Mouse (Mus musculus) left cerebral cortex, adult 9 months (tissue): ENCODE measurements around the gene Large2.

Experiments used
- DNase-seq, 2 experiments: peaks; one replicate each; pipeline ENCODE4 v3.0.0; 2022; ENCODE audit warnings: low spot score in 2 of 2

The Large2 gene

GRCm38 (mm10) chr2:92328206-92328605 is 46.5 kb downstream of the Large2 start:
- DNase-seq, result no peak

GRCm38 (mm10) chr2:92327601-92328000 is 47.1 kb downstream of the Large2 start:
- no peak for DNase-seq

- DNase-seq, result no peak
Observed at GRCm38 (mm10) chr2:92326221-92326620, 48.4 kb downstream of the Large2 start.

DNA sequence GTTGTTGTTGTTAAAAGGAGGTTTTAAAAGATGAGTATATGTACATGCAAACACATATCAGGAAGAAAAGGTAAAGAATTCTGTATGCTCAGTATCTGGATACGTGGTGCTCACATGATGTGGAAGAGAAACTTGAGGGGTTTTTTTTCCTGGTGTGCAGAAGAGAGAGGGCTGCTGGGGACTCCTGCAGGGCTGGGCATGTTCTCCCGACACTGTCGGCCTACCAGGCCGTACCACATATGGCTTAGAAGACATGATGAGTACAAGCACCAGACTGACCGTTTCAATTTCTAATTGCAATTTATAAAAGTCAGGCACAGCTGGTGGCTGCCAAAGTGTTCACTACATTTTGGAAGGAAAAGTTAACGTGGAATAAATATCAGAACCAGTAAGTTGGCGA is 49.0 kb downstream of the Large2 start:
- no peak for DNase-seq

GRCm38 (mm10) chr2:92322669-92323068 is 52.0 kb downstream of the Large2 start:
- DNase-seq, result no peak

- DNase-seq, result no peak
Observed at GRCm38 (mm10) chr2:92317228-92317627, 57.4 kb downstream of the Large2 start.

GRCm38 (mm10) chr2:92316652-92317051 is 58.0 kb downstream of the Large2 start:
- no peak for DNase-seq
